Mouse (Mus musculus): ENCODE results near the gene Itm2c. TPM values are rescaled to one million over a fixed set of nuclear protein-coding genes. Genes with fewer than 3 reads are reported as not detected.

The Itm2c gene
- polyA plus RNA-seq, 2 experiments from 2014 or later: 75.8 to 126 TPM

DNA sequence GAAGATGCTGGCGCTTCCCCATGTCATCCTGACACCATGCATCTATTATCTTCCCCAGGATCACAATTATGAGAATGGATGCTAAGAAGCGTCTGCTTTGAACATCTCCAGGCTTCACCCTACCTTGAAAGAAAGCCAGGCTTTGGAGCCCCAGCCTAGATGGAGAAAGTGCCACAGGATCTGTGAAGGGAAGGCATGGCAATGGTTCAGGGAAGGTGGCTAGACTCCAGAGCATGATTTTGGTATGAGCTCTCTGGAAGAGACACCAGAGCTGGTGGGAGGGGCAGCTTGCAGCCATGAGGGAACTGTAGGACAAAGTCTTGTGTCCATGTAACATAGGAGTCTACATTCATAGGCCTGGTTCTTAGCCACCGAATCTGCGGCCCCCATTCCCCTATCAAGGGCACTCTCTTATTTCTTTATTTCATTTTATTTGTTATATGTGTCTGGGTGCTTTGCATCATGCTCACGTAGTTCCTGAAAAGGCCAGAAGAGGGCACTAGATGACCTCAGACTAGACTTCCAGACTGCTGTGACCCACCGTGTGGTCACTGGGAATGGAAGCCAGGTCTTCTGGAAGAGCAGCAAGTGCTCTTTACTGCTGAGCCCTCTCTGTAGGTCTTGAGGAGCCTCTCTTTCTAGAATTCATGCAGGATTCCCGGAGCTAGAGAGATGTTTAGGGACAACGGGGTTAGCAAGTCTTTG lies 41.2 kb downstream of the Itm2c start:
- peak; percentile 40 for ATAC-seq

DNA sequence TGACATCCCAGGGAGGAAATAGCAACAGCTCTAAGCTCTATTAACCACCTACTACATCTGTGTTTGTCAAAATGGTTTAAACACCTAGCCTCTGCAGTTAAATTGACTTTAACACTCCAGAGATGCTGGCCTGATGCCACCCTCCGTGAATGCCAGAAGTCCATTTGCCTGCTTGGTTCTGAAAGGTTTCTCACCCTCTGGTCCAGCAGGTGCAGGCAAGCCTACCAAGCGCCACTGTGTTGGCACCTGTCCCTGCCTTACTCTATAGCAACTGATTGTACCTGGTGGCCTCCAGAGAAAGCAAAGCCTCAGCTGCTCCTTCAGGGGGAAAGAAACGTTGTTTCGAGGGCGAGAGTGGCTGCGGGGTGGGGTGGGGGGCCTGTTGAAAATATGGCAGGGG lies 42.2 kb downstream of the Itm2c start:
- no peak for ATAC-seq

DNA sequence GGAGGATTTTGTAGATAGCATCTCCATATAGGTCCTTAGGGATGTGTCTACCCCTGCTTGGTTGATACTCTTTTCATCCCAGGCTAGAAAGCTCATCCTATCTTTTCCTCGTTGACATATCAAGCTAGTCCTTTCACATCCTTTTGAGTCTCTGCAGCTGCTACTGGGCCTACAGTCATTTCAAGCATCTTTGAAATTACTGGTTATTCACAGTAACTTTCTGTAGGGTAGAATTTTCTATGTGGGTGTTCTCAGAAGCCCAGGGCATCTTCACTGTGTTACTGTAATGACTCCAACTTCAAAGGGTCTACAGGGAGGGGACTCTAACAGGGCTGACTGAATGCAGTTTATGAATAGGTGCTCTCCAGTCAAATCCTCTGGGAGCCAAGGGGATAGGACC lies 43.2 kb downstream of the Itm2c start:
- peak; percentile 52 for ATAC-seq

DNA sequence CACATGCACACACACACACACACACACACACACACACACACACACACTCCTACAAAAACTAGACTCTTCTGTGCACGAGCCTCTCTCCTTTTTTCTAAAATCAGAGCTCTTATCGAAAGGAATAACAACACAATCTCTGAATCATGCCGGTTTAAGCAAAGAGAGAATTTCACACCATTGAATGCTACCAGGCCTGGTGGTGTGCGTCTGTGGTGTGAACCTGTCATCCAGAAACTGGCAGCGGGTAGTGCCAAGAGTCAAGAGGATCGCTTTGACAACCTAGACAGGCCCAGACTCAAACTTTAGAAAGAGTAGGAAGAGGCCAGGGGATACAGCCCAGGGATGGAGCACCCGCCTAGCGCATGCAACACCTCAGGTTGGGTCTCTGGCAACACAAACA lies 48.2 kb downstream of the Itm2c start:
- no peak for ATAC-seq

DNA sequence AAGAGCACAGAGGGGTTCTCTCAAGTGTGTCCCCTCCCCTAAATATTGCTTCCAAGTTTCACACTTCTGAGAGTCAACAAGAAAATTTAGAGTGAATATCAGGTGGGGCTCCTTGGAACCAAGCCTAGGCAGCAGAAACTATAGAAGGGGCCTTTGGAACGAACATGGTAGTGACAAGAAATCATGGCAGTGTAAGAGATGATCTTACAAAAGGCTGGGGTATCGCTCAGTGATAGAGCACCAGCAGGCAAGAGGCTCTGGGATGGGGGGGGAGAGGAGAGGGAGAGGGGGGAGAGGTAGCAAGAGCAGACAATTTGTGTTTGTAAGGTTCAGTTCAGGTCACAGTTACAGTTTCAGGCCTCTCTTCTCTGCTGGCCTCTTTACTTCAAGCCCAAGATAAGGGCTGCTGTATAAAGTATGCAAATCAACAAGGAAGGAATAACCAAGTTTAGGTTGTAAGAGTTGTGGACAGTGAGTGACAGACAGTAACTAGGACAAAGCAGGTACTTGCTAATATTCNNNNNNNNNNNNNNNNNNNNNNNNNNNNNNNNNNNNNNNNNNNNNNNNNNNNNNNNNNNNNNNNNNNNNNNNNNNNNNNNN lies 55.1 kb downstream of the Itm2c start:
- ATAC-seq: no peak

DNA sequence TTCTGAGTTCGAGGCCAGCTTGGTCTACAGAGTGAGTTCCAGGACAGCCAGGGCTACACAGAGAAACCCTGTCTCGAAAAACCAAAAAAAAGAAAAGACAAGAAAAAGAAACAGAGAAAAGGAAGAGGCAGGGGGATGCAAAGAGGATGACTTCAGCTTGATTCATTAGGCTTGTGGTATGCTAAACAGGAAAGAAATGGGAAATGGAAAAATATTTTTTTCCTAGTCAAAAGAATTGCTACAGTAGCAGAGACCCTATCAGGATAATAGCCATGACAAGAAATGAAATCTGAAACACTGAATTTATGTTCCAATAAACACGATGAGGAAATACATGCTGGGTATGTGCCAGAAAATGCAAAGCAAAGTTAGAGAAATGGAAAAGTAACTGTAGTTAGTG lies 61.1 kb downstream of the Itm2c start:
- no peak for ATAC-seq

DNA sequence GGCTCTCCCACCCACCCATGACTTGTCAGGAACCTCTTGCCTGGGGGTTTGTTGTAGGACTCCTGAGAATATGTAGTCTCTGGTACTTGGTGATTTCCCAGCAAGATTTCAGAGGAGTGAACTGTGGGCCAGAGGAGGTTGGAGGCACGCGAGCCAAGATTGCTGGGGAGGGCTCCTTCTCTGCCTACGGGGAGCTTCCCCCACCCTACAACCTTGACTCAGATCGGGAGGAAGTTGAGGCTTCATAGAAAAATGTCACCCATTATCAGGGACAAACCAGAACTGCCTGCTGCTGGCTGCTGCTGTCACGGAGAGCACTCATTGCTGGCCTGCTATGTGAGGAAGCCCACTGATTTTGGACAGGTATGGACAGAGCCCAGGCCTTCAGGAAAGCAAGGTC lies 63.2 kb downstream of the Itm2c start:
- ATAC-seq: peak; percentile 11

DNA sequence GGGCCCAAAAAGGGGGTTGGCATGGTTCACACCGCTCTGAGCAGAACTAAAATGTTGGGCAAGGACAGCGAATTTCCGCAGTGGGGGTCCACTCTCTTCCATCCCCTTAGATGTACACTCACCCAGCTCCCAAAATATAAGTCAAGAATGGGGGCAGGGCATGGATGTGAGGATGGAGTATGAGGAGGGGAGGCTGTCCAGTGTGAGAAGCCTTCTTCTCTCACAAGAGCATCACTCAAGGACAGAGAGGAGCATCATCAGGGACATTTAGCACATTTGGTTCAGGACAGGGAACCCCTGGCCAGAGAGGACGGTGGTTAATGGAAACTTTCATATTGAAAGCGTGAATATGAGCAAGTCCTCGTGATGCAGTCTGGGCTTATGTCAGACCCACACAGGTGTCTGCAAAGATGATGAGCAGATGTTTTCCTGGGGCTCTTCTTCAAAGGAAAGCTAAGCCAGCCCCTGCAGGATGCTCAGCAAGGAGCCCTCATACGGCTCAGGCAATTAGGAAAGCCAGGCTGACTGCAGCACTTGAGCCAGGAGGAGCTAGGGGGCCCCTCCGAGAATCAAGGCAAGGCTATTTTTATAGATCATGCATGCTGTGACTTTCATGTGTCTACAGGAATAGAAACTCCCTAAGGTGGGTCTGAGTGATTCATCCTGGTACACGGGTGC lies 64.0 kb downstream of the Itm2c start:
- peak; percentile 10 for ATAC-seq

Other genes with a start within 250 kb of the Itm2c start
- 1,000 to 10,000 TPM in 1 of 2 experiments, 100 to 1,000 TPM in 1; 907 to 1,062 TPM for gene Sp100, start 244.3 kb upstream of the Itm2c start, polyA plus RNA-seq (2017; shearing (Covaris generic))
- 10 to 100 TPM; 36.4 to 40.2 TPM for gene A630001G21Rik, start 115.6 kb upstream of the Itm2c start, polyA plus RNA-seq (2017; shearing (Covaris generic))
- gene Cab39, start 100.8 kb upstream of the Itm2c start, polyA plus RNA-seq (2017; shearing (Covaris generic)): 10 to 100 TPM; 45.1 to 58.3 TPM
- 1 to 10 TPM in 1 of 2 experiments, under 1 TPM in 1; 0.51 to 1.5 TPM for gene 4933407L21Rik, start 34.2 kb downstream of the Itm2c start, polyA plus RNA-seq (2017; shearing (Covaris generic))
- gene Gpr55, start 66.7 kb downstream of the Itm2c start, polyA plus RNA-seq (2017; shearing (Covaris generic)): 1 to 10 TPM; 1.9 to 6.8 TPM
- gene Spata3, start 122.5 kb downstream of the Itm2c start, polyA plus RNA-seq (2017; shearing (Covaris generic)): under 1 TPM in 1 of 2 experiments, not detected in 1; 0.49 TPM
- gene 2810459M11Rik, start 151.6 kb downstream of the Itm2c start, polyA plus RNA-seq (2017; shearing (Covaris generic)): under 1 TPM in 1 of 2 experiments, not detected in 1; 0.21 TPM
- gene Psmd1, start 170.1 kb downstream of the Itm2c start, polyA plus RNA-seq (2017; shearing (Covaris generic)): 10 to 100 TPM; 79.9 to 86.8 TPM
- gene Htr2b, start 217.7 kb downstream of the Itm2c start, polyA plus RNA-seq (2017; shearing (Covaris generic)): under 1 TPM in 1 of 2 experiments, not detected in 1; 0.45 TPM
- not detected for gene Gm21972, start 239.4 kb downstream of the Itm2c start, polyA plus RNA-seq (2017; shearing (Covaris generic))

Data from activated CD4-positive, CD25-positive, alpha-beta regulatory T cell, adult 4 months (primary cell).